Mouse (Mus musculus) C2C12 (cell line): ENCODE results near the gene Adat3.

Experiments
- CTCF ChIP-seq: IDR thresholded peaks from one replicate; pipeline ENCODE4 v1.5.1; 2011; ENCODE audit not compliant: control insufficient read depth, insufficient read depth, insufficient read length
- MAX ChIP-seq: IDR thresholded peaks from one replicate; pipeline ENCODE4 v1.6.1; 2011; ENCODE audit warnings: mild to moderate bottlenecking, control low read depth
- MYOG ChIP-seq: IDR thresholded peaks from one replicate; pipeline ENCODE4 v1.6.1; 2011; ENCODE audit not compliant: control insufficient read depth, insufficient read length; ENCODE audit errors: extremely low read depth
- USF1 ChIP-seq: IDR thresholded peaks from one replicate; pipeline ENCODE4 v1.6.1; 2011; ENCODE audit warnings: low read depth, mild to moderate bottlenecking, control low read depth, moderate library complexity

- TF ChIP-seq CTCF (no peak), MAX (no peak), MYOG (no peak), USF1 (no peak)
Measured at GRCm38 (mm10) chr10:80613821-80614220, 11.1 kb downstream of the Adat3 start.
